Mouse (Mus musculus): Measurements from ENCODE around the gene Ldhc. TPM values are rescaled to one million over a fixed set of nuclear protein-coding genes. Genes with fewer than 3 reads are reported as not detected.
A peak's percentile ranks its signal among the peaks of the same experiment; 100 is the strongest.
"Not testable (repeated sequence)": the region's sequence is repeated elsewhere in the genome, so short reads cannot be mapped to it uniquely, and the experiment has no call there.

Ldhc gene
- polyA plus RNA-seq, 1 experiment from 2014 or later, result not detected

DNA sequence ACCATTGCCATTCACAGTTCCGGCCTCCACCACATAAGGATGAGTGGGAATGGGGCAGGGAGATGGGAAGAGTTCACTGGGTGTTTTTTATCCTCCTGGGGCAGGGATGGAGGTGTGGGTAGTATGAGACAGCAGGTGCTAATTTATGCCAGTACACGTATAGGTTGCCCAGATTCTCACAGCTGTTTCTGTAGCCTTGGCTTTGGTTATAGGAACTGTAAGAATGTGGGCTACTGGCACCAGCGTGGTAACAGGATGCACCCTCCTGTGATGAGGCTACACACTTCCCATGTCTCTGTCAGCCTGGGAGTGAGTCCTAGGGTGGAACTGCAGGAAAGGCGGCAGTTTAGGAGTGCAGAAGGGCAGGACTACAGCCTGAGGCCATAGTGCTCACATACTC is 15.8 kb downstream of the Ldhc start:
- no peak overlapping the region for H3K27ac ChIP-seq
- H3K9me3 ChIP-seq, result no peaks in the 10 kb centered on the region
- no peaks in the 10 kb centered on the region for H3K27me3 ChIP-seq (replicated peaks)
- no peak overlapping the region for H3K4me3 ChIP-seq
- no peak overlapping the region for H3K4me2 ChIP-seq (replicated peaks)
- no peaks in the 10 kb centered on the region for H3K4me1 ChIP-seq
- no peaks in the 10 kb centered on the region for H3K36me3 ChIP-seq
- 70% methylated on average over 4 of the region's 4 CpGs for WGBS
- no peak overlapping the region for H3K9ac ChIP-seq
- no peak for ATAC-seq (ENCODE audit: low FRiP score, low read depth)

DNA sequence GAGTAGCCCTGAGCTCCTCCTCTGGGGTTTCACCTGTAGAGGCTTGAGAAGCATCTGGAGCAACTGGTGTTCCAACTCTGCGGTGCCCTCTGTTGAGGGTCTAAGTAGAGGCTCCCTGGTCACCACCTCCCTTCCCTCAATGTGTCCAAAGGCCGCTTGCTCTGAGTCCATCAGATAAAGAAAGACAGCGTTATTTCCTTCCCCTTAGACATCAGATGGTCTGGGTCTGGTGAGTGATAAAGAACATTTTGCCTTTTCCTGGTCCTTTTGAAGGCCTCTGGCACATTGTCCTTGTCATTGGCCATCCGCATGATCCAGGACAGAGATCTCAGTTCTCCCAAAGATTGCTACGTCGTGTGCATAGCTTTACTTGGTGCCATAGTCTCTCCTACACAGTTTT is 16.3 kb downstream of the Ldhc start:
- H3K4me2 ChIP-seq (replicated peaks), result no peak overlapping the region

DNA sequence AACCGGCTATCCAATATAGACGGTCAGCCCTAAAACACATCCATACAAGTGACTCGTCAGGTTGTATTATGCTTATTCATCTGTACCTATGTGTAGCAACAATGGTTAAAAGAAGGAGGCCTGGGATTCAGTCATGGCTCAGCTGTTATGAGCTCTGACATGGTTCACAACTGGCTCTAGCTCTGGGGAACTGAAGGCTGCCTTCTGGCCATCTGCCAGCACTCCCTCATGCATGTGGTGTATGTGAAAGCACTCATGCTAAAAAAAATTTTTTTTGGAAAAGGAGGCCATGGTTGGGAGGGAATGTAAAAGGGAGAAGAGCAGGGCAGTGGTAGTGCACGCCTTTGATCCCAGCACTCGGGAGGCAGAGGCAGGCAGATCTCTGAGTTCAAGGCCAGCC is 18.8 kb downstream of the Ldhc start:
- Histone ChIP-seq H3K36me3 (peaks cover 11% of the 10 kb centered on the region), H3K27ac (no peak overlapping the region), H3K27me3 (replicated peaks) (no peaks in the 10 kb centered on the region), H3K9ac (no peak overlapping the region), H3K4me1 (no peaks in the 10 kb centered on the region), H3K4me2 (replicated peaks) (no peak overlapping the region), H3K9me3 (no peaks in the 10 kb centered on the region), H3K4me3 (no peak overlapping the region)
- ATAC-seq (ENCODE audit: low FRiP score, low read depth), result no peak
- WGBS, result 94% methylated on average over 5 of the region's 5 CpGs

More for the DNA sequence above, 16.3 kb downstream of the Ldhc start:
- no peak overlapping the region for H3K27ac ChIP-seq
- no peak for ATAC-seq (ENCODE audit: low FRiP score, low read depth)
- no peaks in the 10 kb centered on the region for H3K9me3 ChIP-seq
- no peaks in the 10 kb centered on the region for H3K27me3 ChIP-seq (replicated peaks)
- no peak overlapping the region for H3K4me3 ChIP-seq
- H3K36me3 ChIP-seq, result no peaks in the 10 kb centered on the region
- H3K9ac ChIP-seq, result no peak overlapping the region
- H3K4me1 ChIP-seq, result no peaks in the 10 kb centered on the region
- 84% methylated on average over 6 of the region's 6 CpGs for WGBS

DNA sequence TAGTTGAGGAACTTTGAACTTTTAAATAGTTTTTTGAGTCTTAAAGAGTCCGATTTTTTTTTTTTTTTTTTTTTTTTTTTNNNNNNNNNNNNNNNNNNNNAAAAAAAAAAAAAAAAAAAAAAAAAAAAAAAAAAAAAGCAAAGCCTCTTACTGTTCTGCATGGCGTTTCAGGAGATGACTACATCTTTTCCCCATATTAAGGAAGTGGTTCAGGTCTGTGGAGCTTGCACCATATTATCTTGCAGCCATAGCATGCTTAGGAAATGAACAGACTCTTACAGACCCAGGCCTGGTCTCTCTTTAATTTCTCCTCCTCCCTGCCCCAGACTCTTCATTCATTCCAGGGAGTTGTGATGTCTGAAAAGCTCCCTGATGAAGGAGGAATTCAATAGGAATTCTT is 20.0 kb downstream of the Ldhc start:
- Histone ChIP-seq H3K36me3 (peaks cover 21% of the 10 kb centered on the region), H3K4me3 (no peak overlapping the region), H3K4me2 (replicated peaks) (no peak overlapping the region), H3K9ac (no peak overlapping the region), H3K27ac (no peak overlapping the region), H3K4me1 (no peaks in the 10 kb centered on the region), H3K27me3 (replicated peaks) (no peaks in the 10 kb centered on the region), H3K9me3 (no peaks in the 10 kb centered on the region)
- 93% methylated on average over 2 of the region's 2 CpGs for WGBS
- no peak for ATAC-seq (ENCODE audit: low FRiP score, low read depth)

DNA sequence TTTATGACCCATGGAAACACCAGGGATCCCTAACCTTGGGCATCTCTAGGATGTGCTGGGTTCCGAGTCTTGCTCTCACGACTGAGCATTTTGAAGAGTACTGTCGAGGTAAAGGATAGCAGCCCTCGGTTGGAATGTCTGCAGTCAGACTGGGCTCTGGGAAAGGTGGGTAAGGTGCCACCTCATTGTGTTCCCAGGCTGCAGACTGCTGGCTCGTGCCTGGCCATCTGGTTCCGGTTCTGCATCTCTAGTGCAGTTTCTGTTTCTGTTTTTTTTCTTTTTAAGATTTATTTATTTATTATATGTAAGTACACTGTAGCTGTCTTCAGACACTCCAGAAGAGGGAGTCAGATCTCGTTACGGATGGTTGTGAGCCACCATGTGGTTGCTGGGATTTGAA is 20.9 kb downstream of the Ldhc start:
- ATAC-seq (ENCODE audit: low FRiP score, low read depth); H3K9me3 ChIP-seq; H3K9ac ChIP-seq; H3K27me3 ChIP-seq (replicated peaks); H3K4me3 ChIP-seq; H3K4me2 ChIP-seq (replicated peaks); H3K4me1 ChIP-seq; H3K27ac ChIP-seq: not testable (repeated sequence)
- peaks cover 31% of the 10 kb centered on the region for H3K36me3 ChIP-seq
- WGBS, result 90% methylated on average over 8 of the region's 8 CpGs

DNA sequence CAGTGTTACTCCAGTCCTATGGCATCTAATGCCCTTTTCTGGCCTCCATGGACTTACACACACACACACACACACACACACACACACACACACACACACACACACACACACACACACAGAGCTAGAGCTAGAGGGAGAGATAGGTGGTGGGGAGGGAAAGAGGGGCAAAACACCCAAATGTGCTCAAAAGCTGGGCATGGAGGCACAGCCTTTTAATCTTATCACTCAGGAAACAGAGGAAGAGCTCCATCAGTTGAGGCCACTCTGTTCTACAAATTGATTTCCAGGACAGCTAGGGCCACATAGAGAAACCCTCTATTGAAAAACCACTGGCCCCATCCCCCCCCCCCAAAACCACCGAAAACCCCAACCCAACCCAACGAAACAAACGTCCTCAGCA is 22.3 kb downstream of the Ldhc start:
- H3K27ac ChIP-seq, result no peak overlapping the region
- peaks cover 45% of the 10 kb centered on the region for H3K36me3 ChIP-seq
- no peak overlapping the region for H3K4me2 ChIP-seq (replicated peaks)
- no peak for ATAC-seq (ENCODE audit: low FRiP score, low read depth)
- H3K9ac ChIP-seq, result no peak overlapping the region
- H3K4me3 ChIP-seq, result no peak overlapping the region
- no peaks in the 10 kb centered on the region for H3K4me1 ChIP-seq
- WGBS, result 88% methylated on average over 3 of the region's 3 CpGs
- H3K27me3 ChIP-seq (replicated peaks), result no peaks in the 10 kb centered on the region
- H3K9me3 ChIP-seq, result no peaks in the 10 kb centered on the region

DNA sequence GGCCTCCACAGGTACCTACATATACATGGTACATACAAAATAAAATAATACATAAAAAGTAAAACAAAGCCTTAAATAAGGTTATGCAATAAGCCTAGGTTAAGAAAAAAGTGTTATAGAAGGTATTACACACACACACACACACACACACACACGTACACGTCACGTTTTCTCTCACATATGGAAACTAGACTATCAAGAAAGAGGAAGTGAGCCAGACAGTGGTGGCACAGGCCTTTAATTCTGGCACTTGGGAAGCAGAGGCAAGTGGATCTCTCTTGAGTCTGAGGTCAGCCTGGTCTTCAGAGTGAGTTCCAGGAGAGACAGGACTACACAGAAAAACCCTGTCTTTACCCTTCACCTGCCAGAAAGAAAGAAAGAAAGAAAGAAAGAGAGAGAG is 34.5 kb downstream of the Ldhc start:
- Histone ChIP-seq H3K27ac (no peak overlapping the region), H3K9ac (no peak overlapping the region), H3K4me3 (no peak overlapping the region), H3K4me2 (replicated peaks) (no peak overlapping the region), H3K4me1 (no peaks in the 10 kb centered on the region), H3K9me3 (no peaks in the 10 kb centered on the region), H3K36me3 (peaks cover 84% of the 10 kb centered on the region), H3K27me3 (replicated peaks) (no peaks in the 10 kb centered on the region)
- no peak for ATAC-seq (ENCODE audit: low FRiP score, low read depth)
- WGBS, result 95% methylated on average over 3 of the region's 3 CpGs

DNA sequence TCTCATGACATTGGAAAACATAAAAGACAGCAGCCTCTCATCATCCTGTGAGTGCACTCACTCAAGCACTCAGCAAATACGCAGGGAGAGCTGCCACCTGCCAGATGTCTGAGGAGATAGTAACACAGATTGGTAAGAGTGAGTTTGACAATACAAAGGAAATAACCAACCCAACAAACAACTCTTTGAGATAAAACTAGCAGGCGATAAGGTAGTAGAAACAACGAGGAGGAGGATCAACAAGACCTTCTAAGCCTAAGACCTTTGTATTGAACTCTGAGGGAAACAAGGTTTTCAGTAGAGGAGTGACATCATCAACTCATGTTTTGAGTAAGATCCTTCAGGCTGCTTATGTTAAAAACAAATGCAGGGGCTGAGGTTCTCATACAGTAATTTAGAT is 38.3 kb downstream of the Ldhc start:
- no peak for ATAC-seq (ENCODE audit: low FRiP score, low read depth)
- H3K9ac ChIP-seq, result no peak overlapping the region
- no peaks in the 10 kb centered on the region for H3K27me3 ChIP-seq (replicated peaks)
- peaks cover 83% of the 10 kb centered on the region for H3K36me3 ChIP-seq
- WGBS, result 95% methylated on average over 3 of the region's 3 CpGs
- H3K4me1 ChIP-seq, result no peaks in the 10 kb centered on the region
- no peak overlapping the region for H3K4me2 ChIP-seq (replicated peaks)
- H3K4me3 ChIP-seq, result no peak overlapping the region
- no peaks in the 10 kb centered on the region for H3K9me3 ChIP-seq
- H3K27ac ChIP-seq, result no peak overlapping the region

DNA sequence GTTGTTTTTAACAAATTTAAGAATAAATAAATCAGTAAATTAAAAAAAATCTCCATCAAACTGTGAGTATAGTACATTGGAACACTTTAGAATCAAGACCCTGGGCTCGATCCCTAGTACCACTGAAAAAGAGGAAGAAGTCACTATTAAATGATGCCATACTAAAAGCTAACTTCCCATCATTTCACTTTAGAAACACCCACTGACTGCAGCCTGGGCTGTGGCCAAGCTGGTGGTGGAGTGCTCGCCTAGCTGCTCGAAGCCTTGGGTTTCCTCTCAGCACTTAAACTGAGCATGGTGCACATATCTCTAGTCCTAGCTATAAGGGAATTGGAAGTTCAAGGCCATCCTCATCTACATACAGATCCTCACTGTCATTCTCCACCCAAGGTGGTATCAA is 50.2 kb downstream of the Ldhc start:
- no peaks in the 10 kb centered on the region; the same call in 1 of the 2 replicates for H3K4me1 ChIP-seq
- no peak overlapping the region for H3K4me2 ChIP-seq (replicated peaks)
- 91% methylated on average over 3 of the region's 3 CpGs for WGBS
- no peak for ATAC-seq (ENCODE audit: low FRiP score, low read depth)
- H3K27me3 ChIP-seq (replicated peaks), result no peaks in the 10 kb centered on the region
- H3K36me3 ChIP-seq, result peaks cover 69% of the 10 kb centered on the region
- H3K9ac ChIP-seq, result no peak overlapping the region
- H3K9me3 ChIP-seq, result no peaks in the 10 kb centered on the region
- H3K27ac ChIP-seq, result no peak overlapping the region
- H3K4me3 ChIP-seq, result no peak overlapping the region

DNA sequence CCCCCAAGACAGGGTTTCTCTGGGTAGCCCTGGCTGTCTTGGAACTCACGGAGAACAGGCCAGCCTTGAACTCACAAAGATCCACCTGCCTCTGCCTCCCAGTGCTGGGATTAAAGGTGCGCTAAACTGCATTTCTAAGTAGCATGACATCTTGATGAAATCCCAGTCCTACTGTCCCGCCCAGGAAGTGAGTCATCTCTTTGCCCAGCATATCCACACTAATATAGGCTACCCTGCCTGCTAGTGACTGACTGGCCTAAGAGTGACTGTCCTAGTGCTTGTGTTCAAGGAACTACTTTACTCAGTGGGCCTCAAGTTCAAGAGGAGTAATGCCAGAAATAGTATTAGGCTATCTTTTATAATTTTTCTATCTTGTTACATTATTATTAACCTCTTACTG is 55.4 kb downstream of the Ldhc start:
- Histone ChIP-seq H3K9me3 (no peaks in the 10 kb centered on the region), H3K36me3 (peaks cover 23% of the 10 kb centered on the region), H3K9ac (no peak overlapping the region), H3K4me1 (peaks cover 17% of the 10 kb centered on the region), H3K27ac (no peak overlapping the region), H3K27me3 (replicated peaks) (no peaks in the 10 kb centered on the region), H3K4me2 (replicated peaks) (no peak overlapping the region), H3K4me3 (no peak overlapping the region)
- ATAC-seq (ENCODE audit: low FRiP score, low read depth), result no peak
- 98% methylated on average over 3 of the region's 3 CpGs for WGBS

DNA sequence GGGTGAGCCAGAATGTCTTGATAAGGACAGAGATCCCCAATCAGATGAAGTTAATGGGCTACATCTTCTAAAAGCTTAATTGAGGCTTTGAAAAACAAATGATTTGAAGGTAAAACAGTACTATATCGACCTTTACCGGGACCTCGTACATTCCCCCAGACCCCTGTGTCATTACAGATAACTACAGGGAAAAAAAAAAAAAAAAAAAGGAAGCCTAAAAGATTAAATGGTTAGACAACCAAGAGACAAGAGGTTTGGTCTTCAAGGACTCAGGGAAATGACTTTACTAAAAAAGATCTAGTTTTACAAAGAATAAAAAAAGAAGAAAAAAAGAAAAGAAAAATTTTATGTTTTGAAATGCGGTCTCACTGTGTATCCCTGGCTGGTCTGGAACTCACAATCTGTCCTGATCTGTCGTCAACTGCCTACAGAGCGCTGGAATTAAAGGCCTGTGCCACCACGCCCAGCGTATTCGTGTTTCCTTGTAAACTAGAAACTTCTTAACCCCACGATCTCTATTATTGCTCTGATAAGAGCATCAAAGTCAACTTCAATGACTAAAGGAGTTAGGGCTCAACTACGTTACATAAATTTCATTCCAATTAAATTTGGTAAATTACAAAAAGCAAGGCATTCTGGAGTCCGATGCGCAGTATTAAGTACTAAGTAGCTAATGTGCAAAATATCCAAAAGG is 57.8 kb downstream of the Ldhc start:
- Histone ChIP-seq H3K4me3 (peak overlapping the region; percentile 87), H3K9me3 (no peaks in the 10 kb centered on the region), H3K27me3 (replicated peaks) (no peaks in the 10 kb centered on the region), H3K4me2 (replicated peaks) (peak overlapping the region; percentile 69), H3K9ac (peak overlapping the region; percentile 94), H3K36me3 (peaks cover 9% of the 10 kb centered on the region; the same call in 1 of the 2 replicates), H3K4me1 (peaks cover 17% of the 10 kb centered on the region), H3K27ac (no peak overlapping the region)
- no peak for ATAC-seq (ENCODE audit: low FRiP score, low read depth)
- 20% methylated on average over 13 of the region's 13 CpGs for WGBS

DNA sequence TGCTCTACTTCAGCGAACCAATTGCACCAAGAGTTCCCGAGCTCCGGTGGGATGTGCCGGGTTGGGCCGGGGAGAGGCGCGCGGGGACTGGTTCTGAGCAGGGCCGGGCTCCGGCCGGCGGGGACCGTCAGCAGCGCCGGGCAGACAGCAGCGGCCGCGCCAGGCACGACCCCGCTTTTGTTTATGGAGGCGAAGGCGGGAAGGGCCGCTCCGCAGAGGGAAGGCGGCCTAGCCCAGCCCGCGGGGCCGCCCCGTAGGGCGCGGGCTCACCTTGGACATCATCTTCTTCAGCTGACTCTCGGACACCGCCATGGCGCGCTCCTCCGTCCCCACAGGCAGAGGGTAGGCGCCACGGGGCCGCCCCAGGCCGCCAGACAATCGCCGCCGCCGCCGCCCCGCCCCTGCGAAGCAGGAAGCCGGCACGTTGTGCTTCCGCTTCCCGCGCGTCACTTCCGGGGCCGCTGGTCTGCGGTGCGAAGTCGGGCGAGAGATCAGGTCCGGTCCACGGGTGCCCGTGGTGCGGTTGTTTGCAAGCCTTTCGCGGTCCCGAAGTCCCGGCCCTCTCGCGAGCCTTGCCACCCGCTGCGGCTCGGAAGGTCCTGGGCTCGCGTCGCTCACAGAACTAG is 58.7 kb downstream of the Ldhc start, which contains the start of gene Tsg101:
Tsg101 (minus strand) TSS at position 419 of the 626 bp plus-strand sequence.
- peak; percentile 95 for ATAC-seq (ENCODE audit: low FRiP score, low read depth)
- Histone ChIP-seq H3K4me2 (replicated peaks) (peak within 1 kb of the TSS; percentile 69), H3K9me3 (no peaks in the 10 kb centered on the region), H3K27ac (peak within 1 kb of the TSS; percentile 89), H3K4me1 (peaks cover 17% of the 10 kb centered on the region), H3K9ac (peak within 1 kb of the TSS; percentile 94), H3K27me3 (replicated peaks) (no peaks in the 10 kb centered on the region), H3K4me3 (peak within 1 kb of the TSS; percentile 87), H3K36me3 (peaks cover 9% of the 10 kb centered on the region; the same call in 1 of the 2 replicates)
- under 1% methylated on average over 75 of the region's 75 CpGs for WGBS

DNA sequence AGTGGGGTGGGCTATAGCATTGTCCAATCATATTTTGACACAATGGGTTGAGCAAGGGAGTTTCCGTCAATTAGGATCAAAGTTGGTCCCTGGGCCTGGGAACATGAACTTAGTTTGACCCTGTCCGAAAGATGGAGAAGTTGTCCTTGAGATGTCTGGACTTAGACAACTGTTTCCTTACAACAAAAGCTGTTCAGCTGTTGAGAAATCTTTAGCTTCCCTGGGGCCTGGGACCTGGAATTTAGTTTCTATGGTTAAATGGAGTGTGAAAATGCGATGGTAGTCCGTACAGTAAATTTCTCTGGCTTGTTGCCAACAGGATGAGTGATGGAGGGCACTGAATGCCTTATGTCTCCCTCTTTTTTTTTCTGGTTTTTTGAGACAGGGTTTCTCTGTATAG is 61.1 kb downstream of the Ldhc start:
- H3K9me3 ChIP-seq, result no peaks in the 10 kb centered on the region
- H3K9ac ChIP-seq, result no peak overlapping the region
- H3K27me3 ChIP-seq (replicated peaks), result no peaks in the 10 kb centered on the region
- H3K4me3 ChIP-seq, result no peak overlapping the region
- H3K4me2 ChIP-seq (replicated peaks), result no peak overlapping the region
- no peak for ATAC-seq (ENCODE audit: low FRiP score, low read depth)
- no peak overlapping the region for H3K27ac ChIP-seq
- 64% methylated on average over 4 of the region's 4 CpGs for WGBS
- H3K36me3 ChIP-seq, result no peaks in the 10 kb centered on the region; the same call in none of the 2 replicates
- peaks cover 16% of the 10 kb centered on the region for H3K4me1 ChIP-seq

All from neural tube, embryonic 12.5 days (tissue).